Mouse (Mus musculus): ENCODE data around the gene Hkdc1.
"Not testable (repeated sequence)": the region's sequence is repeated elsewhere in the genome, so short reads cannot be mapped to it uniquely, and the experiment has no call there.

The Hkdc1 gene

GRCm38 (mm10) chr10:62422255-62422654 lies at the start of gene Hkdc1:
TSS of gene Hkdc1 (minus strand) at chr10:62422491.
- DNase-seq: no peak

GRCm38 (mm10) chr10:62471105-62471504 lies 48.8 kb upstream of the Hkdc1 start:
- DNase-seq: no peak

- DNase-seq: no peak
Measured at GRCm38 (mm10) chr10:62469736-62470135, 47.4 kb upstream of the Hkdc1 start.

- no peak for DNase-seq
Measured at GRCm38 (mm10) chr10:62461321-62461720, 39.0 kb upstream of the Hkdc1 start.

- not testable (repeated sequence) for DNase-seq
Measured at GRCm38 (mm10) chr10:62452001-62452400, 29.7 kb upstream of the Hkdc1 start.

GRCm38 (mm10) chr10:62450280-62450640 lies 28.0 kb upstream of the Hkdc1 start:
- no peak for DNase-seq

GRCm38 (mm10) chr10:62449364-62450279 lies 27.3 kb upstream of the Hkdc1 start, which contains the start of the genes 4930507D05Rik and Supv3l1:
TSS of gene 4930507D05Rik (plus strand) at chr10:62449489.
TSS of gene Supv3l1 (minus strand) at chr10:62449738.
- DNase-seq: peak; percentile 94

- no peak for DNase-seq
Measured at GRCm38 (mm10) chr10:62430427-62430826, 8.1 kb upstream of the Hkdc1 start.

- no peak for DNase-seq
Measured at GRCm38 (mm10) chr10:62425081-62425871, 3.0 kb upstream of the Hkdc1 start.

- no peak for DNase-seq
Measured at GRCm38 (mm10) chr10:62421127-62421526, 1.2 kb downstream of the Hkdc1 start.

GRCm38 (mm10) chr10:62420399-62420798 lies 1.9 kb downstream of the Hkdc1 start:
- DNase-seq: no peak

- no peak for DNase-seq
Measured at GRCm38 (mm10) chr10:62419422-62419821, 2.9 kb downstream of the Hkdc1 start.

GRCm38 (mm10) chr10:62418831-62419356 lies 3.4 kb downstream of the Hkdc1 start:
- no peak for DNase-seq

- DNase-seq: no peak
Measured at GRCm38 (mm10) chr10:62413606-62413982, 8.7 kb downstream of the Hkdc1 start.

- DNase-seq: no peak
Measured at GRCm38 (mm10) chr10:62412906-62413605, 9.2 kb downstream of the Hkdc1 start.

- peak; percentile 22 for DNase-seq
Measured at GRCm38 (mm10) chr10:62411431-62412410, 10.6 kb downstream of the Hkdc1 start.

- peak; percentile 81 for DNase-seq
Measured at GRCm38 (mm10) chr10:62410943-62411342, 11.3 kb downstream of the Hkdc1 start.

GRCm38 (mm10) chr10:62404901-62405300 lies 17.4 kb downstream of the Hkdc1 start:
- no peak for DNase-seq

- DNase-seq: peak; percentile 35
Measured at GRCm38 (mm10) chr10:62401641-62402111, 20.6 kb downstream of the Hkdc1 start.

GRCm38 (mm10) chr10:62383011-62383410 lies 39.3 kb downstream of the Hkdc1 start:
- DNase-seq: no peak

- peak; percentile 12 for DNase-seq
Measured at GRCm38 (mm10) chr10:62380936-62381335, 41.4 kb downstream of the Hkdc1 start.
